Mouse (Mus musculus) spleen, adult 2 months (tissue): Measurements from ENCODE around the gene Gatad2b.

Experiments used
- CTCF ChIP-seq: fragments of 200-500 bp; IDR thresholded peaks from 2 replicates; pipeline ENCODE4 v1.5.1; 2011; ENCODE audit warnings: mild to moderate bottlenecking, inconsistent platforms; ENCODE audit not compliant: insufficient read depth, insufficient read length, insufficient replicate concordance; ENCODE audit errors: extremely low read depth
- POLR2A ChIP-seq: fragments of 200-500 bp; IDR thresholded peaks from 2 replicates; pipeline ENCODE4 v1.6.1; 2011; ENCODE audit warnings: low read depth, low read length, inconsistent platforms

- no peak for TF ChIP-seq POLR2A
- no peak for TF ChIP-seq CTCF
Observed at GRCm38 (mm10) chr3:90279743-90280142, 13.2 kb upstream of the Gatad2b start.
